Mouse (Mus musculus) CH12.LX (cell line): ENCODE results near the gene Add1. TPM values are rescaled to one million over a fixed set of nuclear protein-coding genes. Genes with fewer than 3 reads are reported as not detected.

Source experiments
- DNase-seq: peaks from one replicate; pipeline ENCODE4 v3.0.0-alpha.2; 2013; ENCODE audit errors: extremely low read depth
- H3K27ac ChIP-seq: 2 replicates; pipeline ENCODE4 v1.5.1; 2012; ENCODE audit warnings: low read depth, mild to moderate bottlenecking, control low read depth, moderate library complexity; ENCODE audit not compliant: insufficient read depth
- H3K27me3 ChIP-seq: replicated peaks from 2 replicates; pipeline ENCODE3; 2012; ENCODE audit warnings: inconsistent platforms
- H3K36me3 ChIP-seq, 2 experiments: replicated peaks in 1 of 2; 2 replicates each; pipeline versions ENCODE3 to v1.6.1; 2012; ENCODE audit warnings: inconsistent platforms in 1 of 2, low read length in 1 of 2, mild to moderate bottlenecking in 1 of 2, mixed read lengths in 1 of 2, moderate library complexity in 1 of 2; ENCODE audit not compliant: control insufficient read depth in 1 of 2, insufficient read depth in 1 of 2
- H3K4me1 ChIP-seq, 2 experiments: 2 replicates each; pipeline ENCODE4 v1.6.1; 2012; ENCODE audit warnings: inconsistent platforms in 1 of 2, moderate library complexity in 1 of 2; ENCODE audit not compliant: insufficient read depth in 2 of 2, control insufficient read depth in 1 of 2
- H3K4me2 ChIP-seq: 2 replicates; pipeline ENCODE4 v1.6.1; 2012; ENCODE audit warnings: low read depth, mild to moderate bottlenecking, control low read depth; ENCODE audit not compliant: poor library complexity, insufficient read depth, severe bottlenecking
- H3K4me3 ChIP-seq, 3 experiments: fragments of 150-350 bp in 1 of 3; sonication (generic) in 1 of 3; replicated peaks in 1 of 3; 2 replicates each; pipeline versions ENCODE3 to v1.5.1; 2011 to 2012; ENCODE audit warnings: low read depth in 2 of 3, low read length in 2 of 3, mild to moderate bottlenecking in 2 of 3, moderate library complexity in 2 of 3, control low read depth in 1 of 3, improper control_type of control experiment in 1 of 3, inconsistent platforms in 1 of 3, mixed read lengths in 1 of 3; ENCODE audit not compliant: poor library complexity in 1 of 3
- H3K79me2 ChIP-seq: replicated peaks from 2 replicates; pipeline ENCODE4 v1.6.1; 2012; ENCODE audit warnings: mild to moderate bottlenecking, moderate library complexity; ENCODE audit not compliant: control insufficient read depth, poor library complexity, insufficient read depth, severe bottlenecking; ENCODE audit errors: extremely low read depth
- H3K9ac ChIP-seq: 2 replicates; pipeline ENCODE4 v1.6.1; 2012; ENCODE audit warnings: low read depth, mild to moderate bottlenecking, control low read depth, moderate library complexity; ENCODE audit not compliant: insufficient read depth
- H3K9me3 ChIP-seq: replicated peaks from 2 replicates; pipeline ENCODE3; 2012; ENCODE audit warnings: low read length, inconsistent platforms, mixed read lengths
- BHLHE40 ChIP-seq: IDR thresholded peaks from 2 replicates; pipeline ENCODE4 v1.6.1; 2011; ENCODE audit warnings: mild to moderate bottlenecking, low read depth, low read length, improper control_type of control experiment
- CHD1 ChIP-seq: IDR thresholded peaks from 2 replicates; pipeline ENCODE4 v1.6.1; 2012; ENCODE audit warnings: low read depth, low read length, improper control_type of control experiment, inconsistent platforms
- CHD2 ChIP-seq: IDR thresholded peaks from 2 replicates; pipeline ENCODE4 v1.6.1; 2011; ENCODE audit warnings: low read length, improper control_type of control experiment
- CTCF ChIP-seq, 2 experiments: IDR thresholded peaks in 1 of 2; conservative IDR thresholded peaks in 1 of 2; 2 replicates each; pipeline ENCODE4 v1.5.1; 2011 to 2012; ENCODE audit warnings: low read depth in 2 of 2, low read length in 2 of 2, improper control_type of control experiment in 1 of 2, inconsistent platforms in 1 of 2, mild to moderate bottlenecking in 1 of 2, moderate library complexity in 1 of 2
- ELF1 ChIP-seq: IDR thresholded peaks from 2 replicates; pipeline ENCODE4 v1.6.1; 2014; ENCODE audit warnings: low read depth, mild to moderate bottlenecking, inconsistent platforms, low read length, improper control_type of control experiment
- ETS1 ChIP-seq: conservative IDR thresholded peaks from 2 replicates; pipeline ENCODE4 v1.6.1; 2012; ENCODE audit warnings: low read depth, mild to moderate bottlenecking, inconsistent platforms, low read length, improper control_type of control experiment, moderate library complexity
- HCFC1 ChIP-seq: IDR thresholded peaks from 2 replicates; pipeline ENCODE4 v1.6.1; 2012; ENCODE audit warnings: low read depth, mild to moderate bottlenecking, inconsistent platforms, low read length, improper control_type of control experiment
- IRF4 ChIP-seq: IDR thresholded peaks from 2 replicates; pipeline ENCODE4 v1.6.1; 2014; ENCODE audit warnings: low read depth, mild to moderate bottlenecking, inconsistent platforms, low read length, improper control_type of control experiment
- JUN ChIP-seq: IDR thresholded peaks from 2 replicates; pipeline ENCODE4 v1.6.1; 2011; ENCODE audit warnings: low read depth, mild to moderate bottlenecking, low read length, improper control_type of control experiment, moderate library complexity; ENCODE audit not compliant: insufficient read depth
- KAT2A ChIP-seq: IDR thresholded peaks from 2 replicates; pipeline ENCODE4 v1.6.1; 2012; ENCODE audit warnings: low read length, improper control_type of control experiment, inconsistent platforms; ENCODE audit not compliant: insufficient replicate concordance
- MAFK ChIP-seq: IDR thresholded peaks from 2 replicates; pipeline ENCODE4 v1.6.1; 2011; ENCODE audit warnings: low read length, improper control_type of control experiment; ENCODE audit not compliant: insufficient replicate concordance
- MAX ChIP-seq: IDR thresholded peaks from 2 replicates; pipeline ENCODE4 v1.6.1; 2011; ENCODE audit warnings: low read length, improper control_type of control experiment
- MEF2A ChIP-seq: IDR thresholded peaks from 2 replicates; pipeline ENCODE4 v1.6.1; 2014; ENCODE audit warnings: low read depth, mild to moderate bottlenecking, inconsistent platforms, low read length, improper control_type of control experiment, borderline replicate concordance
- NRF1 ChIP-seq: IDR thresholded peaks from 2 replicates; pipeline ENCODE4 v1.6.1; 2014; ENCODE audit warnings: low read depth, mild to moderate bottlenecking, inconsistent platforms, low read length, improper control_type of control experiment, moderate library complexity
- PAX5 ChIP-seq: IDR thresholded peaks from 2 replicates; pipeline ENCODE4 v1.6.1; 2012; ENCODE audit warnings: low read length, inconsistent platforms, mixed read lengths
- POLR2A ChIP-seq: IDR thresholded peaks from 2 replicates; pipeline ENCODE4 v1.6.1; 2011; ENCODE audit warnings: low read depth, mild to moderate bottlenecking, improper control_type of control experiment, low read length
- SIN3A ChIP-seq: IDR thresholded peaks from 2 replicates; pipeline ENCODE4 v1.6.1; 2012; ENCODE audit warnings: low read length, improper control_type of control experiment, inconsistent platforms
- SMC3 ChIP-seq: IDR thresholded peaks from 2 replicates; pipeline ENCODE4 v1.6.1; 2011; ENCODE audit warnings: low read depth, low read length, improper control_type of control experiment
- TBP ChIP-seq: conservative IDR thresholded peaks from 2 replicates; pipeline ENCODE4 v1.6.1; 2011; ENCODE audit warnings: low read depth, low read length, improper control_type of control experiment
- USF1 ChIP-seq: IDR thresholded peaks from 2 replicates; pipeline ENCODE4 v1.6.1; 2014; ENCODE audit warnings: low read depth, mild to moderate bottlenecking, inconsistent platforms, low read length, improper control_type of control experiment
- USF2 ChIP-seq: conservative IDR thresholded peaks from 2 replicates; pipeline ENCODE4 v1.6.1; 2011; ENCODE audit warnings: low read depth, low read length, improper control_type of control experiment
- ZC3H11A ChIP-seq: IDR thresholded peaks from 2 replicates; pipeline ENCODE4 v1.6.1; 2012; ENCODE audit warnings: low read depth, mild to moderate bottlenecking, inconsistent platforms, low read length, improper control_type of control experiment
- ZMIZ1 ChIP-seq: IDR thresholded peaks from 2 replicates; pipeline ENCODE4 v1.6.1; 2012; ENCODE audit warnings: low read depth, mild to moderate bottlenecking, inconsistent platforms, low read length, improper control_type of control experiment
- dilution Hi-C: fragments of 300-500 bp; cut with MboI; formaldehyde crosslinking; loops from 2 replicates; pipeline ENCODE4 v1.14.3; 2020; ENCODE audit warnings: low sequenced_read_pairs; ENCODE audit not compliant: extremely low pct_unique_long_range_greater_than_20kb, extremely low pct_ligation_motif_present
- in situ Hi-C: fragments of 300-500 bp; cut with MboI; formaldehyde crosslinking; loops from 3 replicates; pipeline ENCODE4 v1.14.3; 2019; ENCODE audit warnings: low sequenced_read_pairs, low pct_ligation_motif_present, low pct_unique_long_range_greater_than_20kb, mixed read lengths
- polyA plus RNA-seq: library from polyadenylated mRNA; unstranded; fragments of >175 nt; gene quantifications from 2 replicates; pipeline ENCODE4 v1.2.1, GENCODE M21; 2012; ENCODE audit warnings: low read depth; ENCODE audit not compliant: insufficient read length
- total RNA-seq, 2 experiments: library from RNA; depleted of rRNA; stranded (reverse); fragments of 300-350 nt in 1 of 2; fragments of >200 nt in 1 of 2; gene quantifications; 2 replicates each; pipeline ENCODE4 v1.2.3; 2012 to 2014

Gene Add1
- total and polyA plus RNA-seq, 3 experiments, result 28.1 to 46.0 (median 45.0) TPM

DNA sequence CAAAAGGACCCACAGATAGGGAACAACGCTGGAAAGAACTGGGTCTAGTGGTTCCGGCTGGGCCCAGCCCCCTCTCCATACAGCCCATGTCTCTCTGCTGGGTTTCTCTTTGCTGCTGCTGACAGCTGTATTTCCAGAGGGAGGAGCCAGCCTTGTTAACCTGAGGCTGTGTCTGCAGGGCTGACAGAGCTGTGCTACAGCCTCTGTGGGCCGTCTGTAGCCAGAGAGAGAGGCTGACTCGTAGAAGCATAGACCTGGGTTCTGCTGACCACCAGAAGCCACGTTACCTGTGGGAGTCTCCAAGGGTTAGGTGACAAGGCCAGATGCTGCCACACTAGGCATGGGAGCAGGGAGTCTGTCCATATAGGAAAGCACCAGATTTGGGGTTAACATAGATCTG, 40.4 kb upstream of the Add1 start:
- Histone ChIP-seq H3K4me3 (no peak overlapping the region), H3K36me3 (peaks cover 0 to 34% of the 10 kb centered on the region in 2 experiments), H3K9ac (no peak overlapping the region), H3K4me2 (no peak overlapping the region), H3K79me2 (no peaks in the 10 kb centered on the region), H3K27me3 (no peaks in the 10 kb centered on the region), H3K9me3 (no peaks in the 10 kb centered on the region), H3K4me1 (peaks cover 16 to 49% of the 10 kb centered on the region in 2 experiments), H3K27ac (no peak overlapping the region)
- dilution Hi-C loops, result no loop called here
- no peak for DNase-seq
- in situ Hi-C loops, result loop anchor here (25.0 kb wide), 1 partner anchor 504 kb away; the partner anchor contains the start of gene Hgfac
- TF ChIP-seq HCFC1, result no peak
- TF ChIP-seq SMC3, result no peak
- TF ChIP-seq ETS1, result no peak
- TF ChIP-seq CTCF (conservative IDR thresholded peaks at IDR 0.05 in 1 of 2, IDR thresholded peaks at IDR 0.05 in 1 of 2; ENCODE audit: low read depth in 2 of 2, low read length in 2 of 2), result no peak
- no peak for TF ChIP-seq USF1
- no peak for TF ChIP-seq CHD1
- TF ChIP-seq PAX5, result no peak
- TF ChIP-seq POLR2A, result no peak
- TF ChIP-seq BHLHE40, result no peak
- no peak for TF ChIP-seq KAT2A
- TF ChIP-seq ZC3H11A, result no peak
- no peak for TF ChIP-seq SIN3A
- TF ChIP-seq TBP, result no peak
- TF ChIP-seq ZMIZ1, result no peak

DNA sequence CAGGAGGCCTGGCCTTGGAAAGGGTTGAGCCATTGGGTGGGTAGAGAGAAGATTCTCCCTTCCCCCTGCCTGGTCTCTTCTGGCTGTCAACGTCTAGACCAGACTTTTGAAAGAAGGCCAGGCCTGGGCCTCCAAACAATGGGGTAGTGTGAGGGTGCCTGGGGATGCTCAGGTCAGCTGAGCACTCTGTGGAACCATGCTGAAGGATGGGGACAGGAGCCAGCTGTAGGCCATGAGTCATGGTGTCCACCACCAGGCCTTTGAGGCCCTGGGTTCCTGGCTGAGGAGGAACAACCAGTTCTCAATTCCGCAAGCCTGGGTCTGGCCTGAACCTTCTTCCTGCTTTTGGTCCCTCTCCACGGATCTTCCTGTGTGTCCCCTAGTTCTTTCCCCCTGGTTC, 39.6 kb upstream of the Add1 start:
- Histone ChIP-seq H3K9ac (no peak overlapping the region), H3K4me2 (no peak overlapping the region), H3K79me2 (no peaks in the 10 kb centered on the region), H3K9me3 (no peaks in the 10 kb centered on the region), H3K27me3 (no peaks in the 10 kb centered on the region), H3K4me3 (no peak overlapping the region), H3K4me1 (peaks cover 21 to 57% of the 10 kb centered on the region in 2 experiments), H3K36me3 (peaks cover 0 to 32% of the 10 kb centered on the region in 2 experiments), H3K27ac (no peak overlapping the region)
- TF ChIP-seq KAT2A (no peak), SIN3A (no peak), JUN (no peak), IRF4 (no peak), ELF1 (no peak), PAX5 (no peak), ZMIZ1 (no peak), USF1 (no peak), SMC3 (no peak), CTCF (conservative IDR thresholded peaks at IDR 0.05 in 1 of 2, IDR thresholded peaks at IDR 0.05 in 1 of 2; ENCODE audit: low read depth in 2 of 2, low read length in 2 of 2) (no peak), USF2 (no peak), MEF2A (no peak), NRF1 (no peak), MAX (no peak), HCFC1 (no peak), CHD2 (no peak), MAFK (no peak)
- dilution Hi-C loops (no loop called here), in situ Hi-C loops (loop anchor here (25.0 kb wide), 1 partner anchor 503 kb away; the partner anchor contains the start of gene Hgfac)
- no peak for DNase-seq
